Mouse (Mus musculus) brain, embryonic 14.5 days (tissue): ENCODE data around the gene Bcl7c. TPM values are rescaled to one million over a fixed set of nuclear protein-coding genes. Genes with fewer than 3 reads are reported as not detected.
"Not testable (repeated sequence)": the region's sequence is repeated elsewhere in the genome, so short reads cannot be mapped to it uniquely, and the experiment has no call there.

Experiments used
- DNase-seq: peaks from one replicate; pipeline ENCODE4 v3.0.0-alpha.2; 2011; ENCODE audit warnings: low read depth
- CTCF ChIP-seq: fragments of 200-500 bp; IDR thresholded peaks from 2 replicates; pipeline ENCODE4 v1.5.1; 2012; ENCODE audit warnings: inconsistent platforms, mild to moderate bottlenecking, moderate library complexity, borderline replicate concordance; ENCODE audit not compliant: insufficient read depth, insufficient read length; ENCODE audit errors: extremely low read depth
- POLR2A ChIP-seq: fragments of 200-500 bp; IDR thresholded peaks from 2 replicates; pipeline ENCODE4 v1.6.1; 2012; ENCODE audit warnings: mild to moderate bottlenecking, inconsistent platforms, borderline replicate concordance; ENCODE audit not compliant: poor library complexity, insufficient read depth, insufficient read length, severe bottlenecking; ENCODE audit errors: extremely low read depth
- polyA plus RNA-seq: library from polyadenylated mRNA; depleted of rRNA; stranded (reverse); fragments of >200 nt; gene quantifications from 2 replicates; pipeline ENCODE4 v1.2.3, GENCODE M21; 2012; rRNA removed

The Bcl7c gene
- polyA plus RNA-seq, 1 experiment = 78.6 TPM

DNA sequence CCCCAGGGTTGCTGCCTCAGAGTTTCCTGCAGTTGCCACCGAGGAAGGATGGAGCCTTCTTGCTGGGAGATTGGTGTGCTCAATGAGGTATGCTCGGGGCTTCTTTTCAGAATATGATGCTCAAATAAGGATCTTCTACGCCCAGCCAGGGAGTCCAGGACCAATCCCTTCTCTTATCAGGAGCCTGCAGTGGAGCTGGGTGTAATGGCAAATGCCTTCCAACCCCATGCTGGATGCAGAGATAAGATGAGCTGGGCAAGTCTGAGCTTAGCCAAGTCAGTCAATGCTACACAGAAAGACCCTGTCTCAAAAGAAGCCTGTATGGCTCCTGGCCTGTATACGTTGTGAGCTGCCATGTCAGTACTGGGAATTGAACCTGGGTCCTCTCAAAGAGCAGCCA is 82.3 kb downstream of the Bcl7c start:
- DNase-seq = no peak
- TF ChIP-seq CTCF (no peak), POLR2A (no peak)

DNA sequence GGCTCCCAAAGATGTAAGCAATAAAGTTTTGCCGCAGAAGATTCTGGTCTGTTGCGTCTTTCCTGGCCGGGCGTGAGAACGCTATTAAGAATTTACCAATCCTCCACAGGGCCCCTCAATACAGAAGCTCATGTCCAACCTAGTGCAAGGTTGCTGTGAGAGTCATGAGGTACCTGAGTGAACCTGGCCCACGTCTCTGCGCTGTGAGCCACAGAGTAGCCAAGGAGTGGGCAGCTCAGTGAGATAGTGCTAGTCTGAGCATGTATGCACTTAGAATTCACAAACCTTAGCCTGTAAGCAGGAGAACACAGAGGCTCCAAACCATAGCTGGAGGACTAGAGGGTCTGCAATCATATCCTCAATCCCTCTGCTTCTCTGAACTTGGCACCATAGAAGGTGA is 82.7 kb downstream of the Bcl7c start:
- no peak for DNase-seq
- TF ChIP-seq CTCF = no peak
- no peak for TF ChIP-seq POLR2A

DNA sequence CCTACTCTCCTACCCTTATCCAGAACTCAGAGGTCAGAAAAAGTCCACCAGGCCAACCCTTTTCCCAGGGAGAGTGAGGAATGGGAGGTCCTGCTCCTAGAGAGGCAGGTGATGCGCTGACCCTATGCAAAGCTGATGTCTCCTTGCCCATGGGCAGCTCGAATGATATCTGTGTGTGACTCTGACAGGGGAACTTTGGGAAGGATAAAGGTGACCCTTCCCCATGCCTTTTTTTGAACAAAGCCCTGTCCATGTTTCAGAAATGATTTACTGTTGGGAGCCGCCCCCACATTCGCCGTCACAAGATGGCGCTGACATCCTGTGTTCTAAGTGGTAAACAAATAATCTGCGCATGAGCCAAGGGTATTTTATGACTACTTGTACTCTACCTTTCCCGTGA is 90.3 kb downstream of the Bcl7c start:
- not testable (repeated sequence) for DNase-seq

DNA sequence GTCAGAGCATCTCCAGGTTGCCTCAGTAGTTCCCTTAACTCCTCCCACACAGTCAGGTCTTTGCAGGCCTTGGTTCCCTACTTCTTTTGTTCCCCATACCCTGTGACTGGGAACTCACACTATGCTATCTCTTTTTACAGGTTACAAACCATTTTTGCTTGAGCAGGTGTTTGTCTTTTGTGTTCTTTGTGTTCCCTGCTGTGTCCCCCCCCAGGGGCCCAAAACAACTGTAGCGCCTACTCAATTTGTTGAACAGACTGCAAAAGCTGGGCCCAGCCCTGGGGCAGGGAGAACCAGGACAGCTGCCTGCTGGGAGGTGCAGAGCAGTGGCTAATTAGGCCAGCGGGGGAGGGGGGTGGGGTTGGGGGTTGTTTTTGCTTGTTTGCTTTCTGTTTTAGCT is 90.8 kb downstream of the Bcl7c start:
- DNase-seq = peak; percentile 42
- no peak for TF ChIP-seq CTCF
- no peak for TF ChIP-seq POLR2A

DNA sequence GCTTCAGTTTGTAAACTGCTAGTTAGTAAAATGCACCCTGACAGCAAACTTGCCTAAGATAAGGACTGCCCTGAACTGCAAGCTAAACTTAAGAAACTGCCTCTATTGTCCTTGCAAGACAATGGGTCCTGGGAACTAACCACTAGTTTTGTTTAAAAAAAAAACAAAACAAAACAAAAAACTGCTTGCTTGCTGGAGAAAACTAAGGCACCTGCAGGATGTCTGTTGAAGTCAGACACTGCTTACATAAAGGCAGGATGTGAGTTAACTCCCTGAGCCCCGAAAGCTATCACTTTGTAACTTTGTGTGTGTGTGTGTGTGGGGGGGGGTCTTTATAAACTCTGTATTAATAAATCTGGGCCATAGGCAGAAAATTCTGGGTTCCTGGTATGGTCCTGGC is 91.9 kb downstream of the Bcl7c start:
- DNase-seq = no peak
- TF ChIP-seq CTCF (no peak), POLR2A (no peak)

DNA sequence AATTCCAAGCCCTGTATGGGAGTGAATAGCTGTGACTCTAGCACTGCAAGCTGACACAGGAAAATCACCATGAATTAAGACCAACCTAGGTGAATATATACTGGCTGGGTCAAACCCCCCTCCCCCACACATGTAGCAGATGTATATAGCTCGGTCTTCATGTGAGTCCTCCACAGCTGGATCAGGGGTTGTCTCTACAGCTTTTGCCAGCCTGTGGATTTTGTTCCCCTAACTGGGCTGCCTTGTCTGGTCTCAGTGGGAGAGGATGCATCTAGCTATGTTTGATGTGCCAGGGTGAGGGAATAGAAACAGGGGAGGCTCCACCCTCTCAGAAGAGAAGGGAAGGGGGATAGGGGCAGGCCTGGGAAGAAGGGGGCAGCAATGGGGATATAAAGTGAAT is 92.4 kb downstream of the Bcl7c start:
- TF ChIP-seq CTCF (no peak), POLR2A (no peak)
- no peak for DNase-seq

DNA sequence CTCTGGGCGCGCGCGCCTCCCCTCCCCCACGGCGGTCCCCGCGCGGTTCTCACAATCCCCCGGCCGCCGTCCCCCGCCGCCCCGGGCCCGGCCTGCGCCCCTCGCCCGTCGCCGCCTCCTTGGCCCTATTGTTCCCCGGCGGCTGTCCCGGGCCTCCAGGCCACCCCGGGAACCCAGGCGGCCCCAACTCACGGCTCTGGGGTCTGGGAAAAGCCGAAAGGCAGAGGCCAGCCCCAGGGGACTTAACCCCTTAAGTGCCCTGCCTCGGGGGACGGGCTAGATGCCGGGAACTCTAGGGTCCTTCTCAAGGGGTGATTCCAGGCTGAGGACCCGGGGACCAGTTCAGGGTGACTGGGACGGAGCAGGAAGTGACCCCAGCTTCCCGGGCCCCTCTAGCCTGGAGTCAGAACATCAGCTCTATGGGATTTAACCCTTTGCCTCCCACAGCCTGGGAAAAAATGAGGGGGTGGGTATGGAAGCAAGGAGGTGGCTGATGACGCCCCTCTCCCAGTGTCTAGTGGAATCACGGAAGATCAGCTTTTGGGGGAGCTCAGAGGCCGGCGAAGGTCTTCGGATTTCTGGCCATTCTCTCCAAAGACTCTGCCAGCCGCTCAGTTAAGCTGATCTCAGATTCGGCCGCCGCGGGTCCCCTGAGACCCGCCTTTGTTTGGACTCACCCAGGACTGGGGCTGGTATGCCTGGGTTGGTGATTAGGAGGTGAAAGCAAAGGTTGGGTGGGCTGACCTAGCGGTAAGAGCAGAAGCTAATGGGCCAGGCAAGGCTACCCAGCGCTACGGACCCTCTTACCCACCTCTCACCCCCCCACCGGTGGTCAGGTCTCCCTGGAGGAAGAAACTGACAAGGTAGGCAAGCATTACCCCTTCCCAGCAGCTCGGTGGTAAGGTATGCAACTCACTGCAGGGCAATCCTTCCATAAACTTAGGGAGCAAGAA is 93.6 kb downstream of the Bcl7c start, which contains the start of gene Zfp629:
Gene Zfp629 (minus strand): TSS at position 907 of the 953 bp plus-strand sequence.
- TF ChIP-seq POLR2A = no peak
- DNase-seq = peak; percentile 95

DNA sequence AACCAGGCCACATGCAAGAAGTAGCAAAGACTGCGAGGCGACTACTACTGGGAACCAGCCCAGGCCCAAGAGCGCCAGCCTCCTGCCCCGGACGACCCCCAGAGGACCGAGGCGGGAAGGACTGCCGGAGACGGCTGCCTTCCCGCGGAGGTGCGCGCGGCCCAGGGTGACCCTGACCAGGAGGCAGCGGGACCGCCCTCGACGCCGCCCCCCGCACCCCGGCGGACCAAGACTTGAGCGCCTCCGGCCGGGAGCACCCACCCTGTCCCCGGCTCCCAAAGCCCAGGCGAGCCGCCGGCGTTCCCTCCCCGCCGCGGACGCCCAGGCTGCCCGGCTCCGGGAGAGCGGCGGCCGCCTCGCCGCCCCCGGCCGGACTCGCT is 94.2 kb downstream of the Bcl7c start:
- TF ChIP-seq CTCF (no peak), POLR2A (no peak)
- peak; percentile 32 for DNase-seq

DNA sequence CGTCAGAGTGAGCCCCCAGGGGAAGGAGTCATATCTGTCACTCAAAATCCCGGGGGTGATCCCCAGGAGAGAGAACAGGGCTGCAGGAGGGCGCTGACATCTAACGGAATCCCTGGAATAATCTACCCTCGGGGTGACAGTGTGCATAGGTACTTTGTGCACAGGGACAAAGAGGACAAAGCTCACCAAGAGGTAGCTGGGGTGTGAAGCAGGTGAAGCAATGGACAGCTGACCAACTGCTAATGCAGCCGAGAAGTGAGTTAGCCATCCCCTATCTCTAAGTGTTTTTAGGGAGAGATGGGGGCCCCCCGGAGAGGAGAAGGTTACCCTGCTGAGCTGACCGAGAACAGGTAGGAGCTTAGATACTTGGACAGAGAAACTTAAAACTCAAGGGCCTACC is 94.6 kb downstream of the Bcl7c start:
- TF ChIP-seq POLR2A = no peak
- TF ChIP-seq CTCF = no peak
- DNase-seq = no peak

DNA sequence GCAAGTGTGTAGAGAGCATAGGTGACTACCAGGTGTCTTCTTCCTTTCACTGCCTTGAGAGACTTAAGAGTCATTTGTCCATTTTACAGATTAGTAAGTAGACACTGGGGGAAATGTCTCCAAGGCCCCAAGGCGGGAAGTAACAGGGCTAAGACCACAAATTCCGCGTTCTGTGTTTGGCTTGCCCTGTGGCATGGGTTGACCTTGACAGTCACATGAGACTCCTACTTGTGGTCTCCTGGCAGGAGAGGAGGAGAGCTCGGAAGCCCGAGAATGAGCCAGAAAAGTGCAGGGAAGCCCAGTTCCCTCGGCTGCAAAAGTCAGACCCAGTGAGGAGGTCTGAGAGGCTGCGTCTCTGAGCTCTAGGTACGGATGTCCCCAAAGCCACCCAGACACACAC is 95.2 kb downstream of the Bcl7c start:
- TF ChIP-seq POLR2A (no peak), CTCF (no peak)

DNA sequence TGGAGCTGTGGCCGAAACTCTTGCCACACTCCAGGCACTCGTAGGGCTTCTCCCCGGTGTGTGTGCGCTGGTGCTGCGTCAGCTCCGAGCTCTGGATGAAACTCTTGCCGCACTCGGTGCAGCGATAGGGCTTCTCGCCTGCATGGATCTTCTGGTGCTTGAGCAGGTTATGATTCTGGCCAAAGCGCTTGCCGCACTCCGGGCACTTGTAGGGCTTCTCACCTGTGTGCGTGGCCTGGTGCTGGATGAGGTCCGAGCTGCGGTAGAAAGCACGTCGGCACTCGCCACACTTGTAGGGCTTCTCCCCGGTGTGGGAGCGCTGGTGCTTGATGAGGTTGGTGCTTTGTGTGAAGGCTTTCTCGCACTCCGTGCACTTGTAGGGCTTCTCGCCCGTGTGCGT is 97.2 kb downstream of the Bcl7c start:
- DNase-seq = no peak
- no peak for TF ChIP-seq POLR2A
- TF ChIP-seq CTCF = no peak

More for the DNA sequence above, 95.2 kb downstream of the Bcl7c start:
- no peak for DNase-seq

Other genes starting within 250 kb of the Bcl7c start
- gene Prr14, start 249.3 kb downstream of the Bcl7c start, polyA plus RNA-seq = 73.5 and 104 TPM in 2 replicates
- gene Fbrs, start 229.7 kb downstream of the Bcl7c start, polyA plus RNA-seq = 20.6 and 47.0 TPM in 2 replicates
- gene Srcap, start 196.9 kb downstream of the Bcl7c start, polyA plus RNA-seq = 18.6 and 44.1 TPM in 2 replicates
- gene Gm42715, start 189.3 kb downstream of the Bcl7c start, polyA plus RNA-seq = 15.5 and 19.2 TPM in 2 replicates
- gene Tmem265, start 147.5 kb downstream of the Bcl7c start, polyA plus RNA-seq = 2.0 and 3.2 TPM in 2 replicates
- gene Phkg2, start 135.6 kb downstream of the Bcl7c start, polyA plus RNA-seq = 108 and 126 TPM in 2 replicates
- gene Ccdc189, start 120.3 kb downstream of the Bcl7c start, polyA plus RNA-seq = 11.9 and 16.0 TPM in 2 replicates
- gene Rnf40, start 120.2 kb downstream of the Bcl7c start, polyA plus RNA-seq = 50.4 and 56.0 TPM in 2 replicates
- gene Zfp629, start 93.1 kb downstream of the Bcl7c start, polyA plus RNA-seq = 38.7 and 44.4 TPM in 2 replicates
- 8.0 and 12.2 TPM in 2 replicates for gene Ctf1, start 3.8 kb upstream of the Bcl7c start, polyA plus RNA-seq
- not detected in 2 replicates for gene Ctf2, start 23.2 kb upstream of the Bcl7c start, polyA plus RNA-seq
- gene Fbxl19, start 35.6 kb upstream of the Bcl7c start, polyA plus RNA-seq = 138 and 171 TPM in 2 replicates
- 9.3 and 11.2 TPM in 2 replicates for gene Orai3, start 60.9 kb upstream of the Bcl7c start, polyA plus RNA-seq
- gene Setd1a, start 67.7 kb upstream of the Bcl7c start, polyA plus RNA-seq = 8.9 and 23.2 TPM in 2 replicates
- gene Gm49388, start 76.7 kb upstream of the Bcl7c start, polyA plus RNA-seq = not detected in 2 replicates
- 13.8 and 14.2 TPM in 2 replicates for gene Hsd3b7, start 91.7 kb upstream of the Bcl7c start, polyA plus RNA-seq
- gene Stx4a, start 115.4 kb upstream of the Bcl7c start, polyA plus RNA-seq = 35.3 and 36.0 TPM in 2 replicates
- gene Stx1b, start 115.6 kb upstream of the Bcl7c start, polyA plus RNA-seq = 79.9 and 128 TPM in 2 replicates
- gene Zfp646, start 167.3 kb upstream of the Bcl7c start, polyA plus RNA-seq = 22.3 and 28.1 TPM in 2 replicates
- 21.7 and 31.7 TPM in 2 replicates for gene Zfp668, start 167.9 kb upstream of the Bcl7c start, polyA plus RNA-seq
- 2.2 and 3.5 TPM in 2 replicates for gene Prss53, start 182.0 kb upstream of the Bcl7c start, polyA plus RNA-seq
- not detected in 2 replicates for gene Gm21974, start 186.5 kb upstream of the Bcl7c start, polyA plus RNA-seq
- 68.2 and 78.7 TPM in 2 replicates for gene Vkorc1, start 186.7 kb upstream of the Bcl7c start, polyA plus RNA-seq
- gene Bckdk, start 195.1 kb upstream of the Bcl7c start, polyA plus RNA-seq = 59.5 and 79.8 TPM in 2 replicates
- 44.8 and 47.7 TPM in 2 replicates for gene Kat8, start 203.6 kb upstream of the Bcl7c start, polyA plus RNA-seq
- 0.51 and 0.97 TPM in 2 replicates for gene Prss8, start 221.2 kb upstream of the Bcl7c start, polyA plus RNA-seq
- gene Prss36, start 237.8 kb upstream of the Bcl7c start, polyA plus RNA-seq = 11.2 and 16.6 TPM in 2 replicates